Mouse (Mus musculus) R1 (cell line): ENCODE measurements around the gene Aldh3b1.

ENCODE experiments used
- DNase-seq: peaks from one replicate; pipeline ENCODE4 v3.0.0-alpha.2; 2018; ENCODE audit warnings: low read depth, low spot score

Aldh3b1 gene

DNA sequence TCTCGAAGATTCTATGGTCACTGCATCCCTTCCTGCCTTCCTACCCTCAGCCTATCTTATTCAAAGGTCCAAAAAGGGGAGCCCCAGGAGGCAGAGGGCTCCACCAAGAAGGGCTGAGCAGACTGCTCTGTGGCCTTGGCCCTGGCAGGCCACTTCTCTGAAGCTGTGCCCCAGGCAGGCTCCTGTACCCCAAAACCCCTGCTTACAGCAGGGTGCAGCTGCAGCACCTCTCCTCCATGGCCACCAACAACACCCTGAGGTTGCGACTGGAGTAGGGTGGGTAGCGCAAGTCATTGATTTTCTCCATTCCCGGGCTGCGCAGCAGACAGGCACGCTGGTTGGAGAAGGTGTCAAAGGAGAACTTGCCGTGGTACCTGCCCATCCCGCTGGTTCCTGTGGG is 15.9 kb downstream of the Aldh3b1 start:
- DNase-seq, result no peak

DNA sequence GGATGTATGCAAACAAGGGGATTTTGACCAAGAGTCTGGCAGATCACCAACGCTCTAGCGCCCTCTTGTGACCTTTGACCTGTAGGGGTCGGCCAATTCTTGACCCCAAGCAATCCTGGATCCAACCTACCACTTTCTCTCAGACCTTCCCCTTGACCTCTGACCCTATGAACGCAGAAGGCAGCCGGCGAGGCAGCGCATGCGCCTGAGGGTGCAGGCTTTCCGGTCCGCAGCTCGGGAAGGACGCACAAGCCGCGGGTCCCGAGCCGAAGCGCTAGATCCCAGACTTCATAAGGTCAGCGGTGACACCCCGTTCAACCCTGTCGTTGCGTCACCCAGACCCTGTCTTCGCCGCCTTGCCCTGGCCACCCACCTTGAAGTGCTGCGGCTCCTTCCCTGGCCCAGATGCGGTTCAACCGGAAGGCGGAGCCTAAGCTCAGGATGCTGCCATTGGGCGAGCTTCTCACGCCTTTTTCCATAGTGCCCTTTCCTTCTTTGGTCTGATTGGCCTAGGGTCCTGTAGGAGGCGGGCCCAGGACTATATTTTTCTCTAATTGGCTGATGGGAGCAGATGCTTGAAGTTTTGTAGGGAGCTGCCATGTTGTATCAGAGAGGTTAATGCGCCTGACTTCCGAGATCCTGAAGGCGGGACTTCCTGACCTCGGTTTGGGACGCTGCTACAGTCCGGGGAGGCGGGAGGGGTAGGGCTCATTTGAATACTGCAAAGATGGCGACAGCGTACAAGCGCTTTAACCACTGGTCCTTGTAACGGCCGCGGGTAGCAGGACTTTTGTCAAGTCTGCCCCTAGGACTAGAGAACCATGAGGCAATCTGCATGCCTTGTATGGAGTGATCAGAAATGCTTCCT is 17.0 kb downstream of the Aldh3b1 start, which contains the start of gene Ndufs8:
Gene Ndufs8 (minus strand): TSS at position 438 of the 868 bp plus-strand sequence.
- peak; percentile 100 for DNase-seq

DNA sequence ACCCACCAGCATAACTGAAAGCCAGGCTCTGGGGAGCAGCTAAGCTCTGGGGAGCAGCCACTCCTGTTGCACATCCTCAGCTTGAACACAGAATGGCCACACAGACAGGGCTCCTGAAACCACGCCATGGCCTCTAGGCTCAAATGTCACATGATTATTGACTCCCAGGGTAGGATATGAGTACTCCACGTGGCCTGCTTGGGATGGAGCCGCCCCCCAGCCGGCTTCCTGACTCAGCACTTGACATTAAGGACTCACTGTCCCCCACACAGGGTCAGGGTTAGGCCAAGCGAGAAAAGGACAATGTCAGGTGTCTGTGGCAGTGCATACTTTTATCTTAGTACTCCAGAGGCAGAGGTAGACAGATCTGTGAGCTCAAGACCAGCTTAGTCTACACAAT is 19.4 kb downstream of the Aldh3b1 start:
- DNase-seq, result no peak

DNA sequence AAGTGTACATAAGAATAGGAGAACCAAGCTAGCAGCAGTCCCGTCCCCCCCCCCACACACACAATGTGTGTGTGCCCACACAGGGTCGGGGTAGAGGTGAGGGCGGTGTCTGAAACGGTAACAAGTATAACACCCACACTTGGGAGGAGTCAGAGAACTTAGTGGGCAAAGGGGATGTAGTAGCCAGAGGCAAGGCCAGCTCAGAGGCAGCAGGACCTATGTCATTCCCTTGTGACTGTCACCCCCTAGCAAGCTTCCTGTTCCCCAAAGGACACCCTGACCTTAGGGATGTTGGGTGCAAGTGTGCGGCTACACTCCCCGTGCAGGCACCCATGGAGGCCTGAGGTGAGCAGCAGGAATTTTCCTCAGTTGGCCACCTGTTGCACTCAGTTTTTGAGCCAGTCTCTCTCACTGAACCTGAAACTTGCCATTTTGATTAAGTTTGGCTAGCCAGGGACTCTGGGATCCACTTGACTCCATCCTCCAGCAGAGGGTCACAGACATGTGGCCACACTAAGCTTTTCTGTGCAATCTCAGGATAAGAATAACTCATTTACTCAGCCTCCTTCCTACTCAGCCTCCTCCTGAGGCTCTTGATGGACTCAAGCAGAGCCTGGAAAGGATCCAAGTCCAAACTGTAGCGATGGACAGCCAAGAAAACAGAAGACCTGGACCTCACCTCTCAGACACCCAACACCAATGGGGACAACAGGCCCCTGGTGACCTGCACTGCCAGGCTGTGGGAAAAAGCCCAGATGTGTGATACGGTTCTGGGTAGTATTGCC is 21.5 kb downstream of the Aldh3b1 start:
- no peak for DNase-seq

DNA sequence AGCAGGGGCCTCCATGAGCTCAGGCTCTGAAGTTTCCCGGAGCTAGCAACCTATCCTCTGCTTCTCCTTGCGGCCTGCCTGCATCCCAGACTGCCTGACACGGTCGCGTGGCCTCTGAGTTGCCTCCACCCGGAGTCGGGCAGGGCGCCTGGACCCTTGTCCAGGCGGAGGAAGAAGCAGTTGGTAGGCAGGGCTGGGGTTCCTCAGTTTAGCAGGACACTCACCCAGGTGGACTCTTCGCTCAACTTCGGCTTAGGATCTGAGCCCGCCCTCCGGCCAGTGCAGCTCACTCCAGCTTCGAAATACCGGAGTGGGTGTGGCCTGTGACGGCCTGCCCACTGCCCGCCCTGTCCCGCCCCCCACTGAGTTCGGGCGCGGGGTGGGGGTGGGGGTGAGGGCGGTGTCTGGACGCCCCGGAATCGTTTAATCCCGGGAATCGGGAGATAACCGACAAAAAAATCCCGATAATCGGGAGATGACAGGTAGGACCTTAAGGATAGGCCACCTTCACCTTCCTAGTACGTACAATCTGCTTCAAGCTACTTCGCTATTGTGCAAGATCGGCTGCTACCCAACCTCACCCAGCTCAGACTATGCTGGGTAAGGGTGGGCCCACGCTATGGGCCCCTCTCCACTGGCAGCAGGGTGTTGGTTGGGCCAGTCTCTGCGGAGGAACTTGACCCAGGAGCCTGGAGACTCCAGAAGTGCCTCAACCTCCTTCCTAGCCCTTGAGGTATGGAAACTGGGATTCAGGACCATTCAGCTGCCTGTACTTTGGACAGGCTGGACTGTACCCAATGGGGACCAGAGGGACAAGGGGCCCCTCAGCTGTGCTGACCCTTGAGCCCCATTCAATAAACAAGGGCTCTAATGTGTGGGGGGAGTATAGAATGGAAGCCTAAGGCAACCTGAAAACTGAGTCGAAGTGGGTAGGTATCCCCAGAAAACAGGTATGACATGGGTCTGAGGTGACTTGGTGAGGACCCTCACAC is 22.5 kb downstream of the Aldh3b1 start, which contains the start of gene Tcirg1:
Gene Tcirg1 (minus strand): TSS at position 339 of the 992 bp plus-strand sequence.
- DNase-seq, result peak; percentile 62

DNA sequence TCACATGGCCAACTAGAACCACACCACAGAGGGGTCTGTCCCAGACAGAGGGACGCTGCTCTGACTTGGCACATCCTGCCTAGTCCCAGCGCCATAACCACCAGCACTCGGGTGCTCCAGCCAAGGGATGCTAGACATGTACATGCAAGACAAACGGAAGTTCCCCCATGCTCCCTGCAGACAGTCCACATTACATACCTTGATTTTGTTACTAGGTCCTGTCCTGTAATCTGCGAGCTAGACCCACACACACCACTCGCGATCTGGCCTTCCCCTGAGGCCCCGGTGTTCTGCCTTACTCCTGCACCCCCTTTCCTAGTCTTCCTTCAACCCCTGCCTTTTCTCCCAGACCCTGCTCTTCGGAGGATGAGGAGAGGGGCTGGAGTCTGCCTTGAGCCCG is 23.3 kb downstream of the Aldh3b1 start:
- no peak for DNase-seq

DNA sequence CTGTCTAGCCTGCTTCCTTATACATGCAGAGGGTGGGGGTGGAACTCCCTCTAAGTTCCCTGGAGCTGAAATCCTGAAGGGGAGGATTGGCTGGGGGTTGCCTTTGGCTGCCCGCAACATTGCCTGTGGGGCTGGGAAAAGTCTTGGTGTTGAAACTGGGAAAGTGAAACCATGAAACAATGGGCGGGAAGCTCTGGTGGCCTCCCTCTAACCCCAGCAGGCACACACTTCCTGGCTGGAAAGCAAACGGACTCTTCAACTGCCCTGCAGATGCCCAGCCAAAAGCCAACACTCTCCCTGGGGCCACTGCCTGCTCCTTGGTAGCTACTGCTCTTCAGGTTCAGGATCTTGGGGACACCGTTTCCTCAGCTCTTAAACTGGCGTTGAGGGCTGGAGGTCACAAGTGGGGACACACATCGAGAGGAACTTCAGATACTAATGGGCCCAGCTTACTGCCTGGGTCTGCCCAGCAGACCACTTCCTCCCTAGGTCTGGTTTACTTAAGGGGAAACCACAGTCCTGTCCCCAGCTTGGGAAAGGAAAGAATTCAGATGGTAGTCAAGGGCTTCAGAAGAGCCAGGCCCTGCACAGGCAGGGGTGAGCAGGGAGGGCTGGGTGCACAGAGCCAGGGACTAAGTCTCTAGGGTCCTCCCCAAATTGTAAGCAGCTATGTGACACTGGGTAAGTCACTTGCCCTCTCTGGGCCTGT is 24.2 kb downstream of the Aldh3b1 start:
- no peak for DNase-seq

DNA sequence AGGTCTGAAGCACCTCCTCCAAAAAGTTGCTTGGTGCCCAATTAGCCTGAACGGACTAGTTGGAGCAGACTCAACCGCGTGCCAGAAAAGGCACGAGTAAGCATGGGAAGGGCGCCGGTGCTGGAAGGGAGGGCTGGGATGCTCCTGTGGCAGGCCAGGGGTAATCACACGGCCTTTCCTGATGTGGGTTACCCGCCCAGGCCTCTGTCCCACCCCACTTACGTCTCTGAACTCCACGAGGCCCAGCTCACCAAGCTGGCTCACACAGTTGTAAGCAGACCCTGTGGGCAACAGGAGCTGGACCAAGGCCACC is 25.3 kb downstream of the Aldh3b1 start:
- no peak for DNase-seq

DNA sequence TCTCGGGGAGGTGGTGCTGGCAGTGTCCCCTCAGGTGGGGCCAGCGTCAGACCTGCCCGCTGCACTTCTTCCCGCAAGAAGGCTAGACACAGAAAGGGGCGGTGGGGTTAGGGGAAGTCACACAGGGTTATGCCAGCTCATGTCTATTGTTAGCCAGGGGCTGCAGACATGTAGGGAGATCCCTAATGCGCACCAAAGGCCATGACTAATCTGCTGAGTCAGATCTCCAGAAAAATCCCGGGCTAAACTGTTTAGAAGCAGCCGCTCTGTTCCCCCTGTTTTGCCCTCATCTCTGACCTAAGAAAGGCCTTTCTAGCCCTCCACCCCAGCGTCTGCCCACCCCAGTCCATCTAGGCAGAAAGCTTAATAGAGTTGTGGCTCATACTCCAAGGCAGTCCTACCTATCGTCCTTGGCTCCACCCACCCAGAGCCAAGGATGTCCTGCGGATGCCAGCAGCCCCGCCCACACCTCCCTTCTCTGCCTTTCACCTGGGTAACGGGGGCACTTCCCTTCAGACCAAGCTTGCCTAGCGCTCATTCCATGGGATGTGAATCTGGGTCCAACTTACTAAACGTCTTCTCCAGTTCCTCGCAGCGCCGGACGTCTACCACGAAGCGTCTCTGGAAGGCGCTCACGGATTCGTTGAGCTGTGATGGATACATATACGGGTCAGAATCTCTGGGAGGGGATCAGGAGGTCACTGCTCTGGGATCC is 25.8 kb downstream of the Aldh3b1 start:
- DNase-seq, result peak; percentile 58

DNA sequence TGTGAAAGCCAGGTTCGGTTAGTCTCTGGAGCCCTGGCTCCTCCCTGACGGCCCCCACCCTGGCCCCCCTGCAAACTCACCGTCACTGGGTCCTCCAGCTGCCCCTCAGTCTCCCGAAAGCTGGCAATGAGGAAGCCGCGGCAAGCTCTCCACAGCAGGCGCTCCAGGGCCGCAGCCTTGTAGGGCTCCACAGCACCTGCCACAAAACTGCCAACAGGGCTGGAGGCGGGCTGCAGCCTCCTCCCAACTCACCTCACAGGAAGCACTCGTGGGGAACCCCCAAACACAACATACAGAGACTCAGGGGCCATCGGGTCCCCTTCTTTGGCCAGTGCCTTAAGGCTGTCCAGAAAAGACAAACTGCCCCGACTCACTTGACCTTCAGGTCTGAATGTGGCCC is 26.6 kb downstream of the Aldh3b1 start:
- DNase-seq, result no peak

DNA sequence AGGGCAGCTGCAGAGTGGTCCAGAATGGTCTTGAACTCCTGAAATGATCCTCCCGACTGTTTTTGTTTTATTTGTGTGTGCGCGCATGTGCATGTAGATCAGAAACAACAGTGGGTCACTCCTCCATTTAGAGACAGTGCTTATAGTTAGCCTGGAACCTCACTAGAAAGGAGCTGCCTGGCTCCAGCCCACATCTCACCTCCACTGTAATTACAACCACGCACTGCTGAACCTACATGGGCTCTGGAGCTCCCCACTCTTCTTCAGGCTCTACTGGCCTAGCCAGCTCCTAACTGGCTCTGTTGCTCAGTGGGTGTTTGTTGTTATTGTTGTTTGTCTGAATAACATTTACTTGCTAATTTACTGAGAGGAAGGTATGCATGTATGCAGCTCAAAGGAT is 30.0 kb downstream of the Aldh3b1 start:
- DNase-seq, result no peak

DNA sequence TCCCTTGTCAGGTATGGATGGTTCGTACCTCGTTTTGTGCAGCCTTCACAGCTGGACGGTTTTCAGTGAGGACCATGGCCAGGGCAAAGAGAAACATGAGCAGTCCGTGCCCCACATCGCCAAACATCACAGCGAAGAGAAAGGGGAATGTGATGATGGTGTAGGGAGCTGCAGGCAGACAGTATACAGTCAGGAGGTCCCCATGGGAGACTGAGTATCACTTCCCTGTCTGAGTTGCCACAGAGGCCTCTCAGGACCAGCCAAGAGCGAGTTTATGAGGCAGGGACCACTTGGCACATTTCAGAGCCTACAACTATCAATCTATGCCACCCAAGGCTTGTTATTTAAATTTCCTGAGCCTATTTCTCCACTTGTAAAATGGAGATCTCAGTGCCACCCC is 30.7 kb downstream of the Aldh3b1 start:
- no peak for DNase-seq

DNA sequence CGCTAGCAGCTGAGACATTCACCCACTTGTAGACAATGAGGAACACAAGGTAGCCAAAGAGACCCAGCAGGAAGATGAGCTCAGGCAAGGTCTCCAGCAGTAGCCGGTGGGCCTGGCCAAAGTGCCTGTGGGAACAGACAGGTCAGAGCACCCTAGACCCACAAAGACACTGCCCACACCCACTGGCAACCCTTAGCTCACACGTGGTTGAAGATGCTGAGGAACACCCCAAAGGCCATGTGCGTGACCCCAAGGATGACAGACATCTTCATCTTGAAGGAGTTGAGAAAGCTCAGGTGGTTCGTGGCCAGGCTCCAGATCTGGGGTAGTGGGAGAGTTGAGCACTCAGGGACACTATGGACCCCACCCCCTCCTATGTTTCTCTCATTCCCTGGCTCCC is 32.1 kb downstream of the Aldh3b1 start:
- no peak for DNase-seq

DNA sequence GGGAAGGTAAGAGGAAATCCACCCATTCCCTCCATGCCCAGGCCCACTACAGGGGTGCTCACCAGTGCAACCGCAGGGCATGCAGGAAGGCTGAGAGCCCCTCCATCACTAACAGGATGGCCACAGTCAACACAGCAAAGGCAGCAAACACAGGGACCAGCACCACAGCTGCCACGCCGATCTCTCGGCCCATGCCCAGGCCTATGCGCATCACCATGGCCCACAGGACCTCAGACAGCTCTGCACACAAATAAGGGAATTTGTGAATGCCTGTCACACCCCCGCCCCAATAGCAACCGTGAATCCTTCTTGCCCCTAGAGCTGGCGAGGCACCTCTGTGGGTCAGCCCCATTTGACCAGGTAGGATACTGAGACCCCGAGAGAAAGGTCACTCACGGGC is 33.4 kb downstream of the Aldh3b1 start:
- no peak for DNase-seq

DNA sequence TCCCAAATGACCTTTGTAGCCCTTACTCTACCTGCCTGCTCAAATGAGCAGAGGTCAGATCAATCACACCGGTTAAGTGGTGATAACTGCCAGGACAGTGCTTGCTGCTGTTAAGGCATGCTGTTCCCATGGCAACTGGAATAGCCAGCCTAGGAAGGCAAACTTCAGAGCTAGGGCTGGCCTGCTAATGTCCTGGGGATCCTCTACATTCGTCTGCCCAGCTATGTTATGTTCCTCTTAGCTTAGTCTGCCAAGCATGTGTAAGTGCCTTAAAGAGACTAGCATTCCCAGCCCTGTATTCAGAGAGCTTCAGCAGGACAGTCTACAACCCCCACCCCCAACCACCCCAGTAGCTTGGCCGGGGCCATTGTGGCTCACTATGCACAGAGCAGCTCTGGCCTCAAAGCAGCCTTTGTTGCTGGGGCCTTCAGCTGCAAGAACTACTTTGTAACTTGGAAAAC is 34.4 kb downstream of the Aldh3b1 start:
- peak; percentile 60 for DNase-seq

DNA sequence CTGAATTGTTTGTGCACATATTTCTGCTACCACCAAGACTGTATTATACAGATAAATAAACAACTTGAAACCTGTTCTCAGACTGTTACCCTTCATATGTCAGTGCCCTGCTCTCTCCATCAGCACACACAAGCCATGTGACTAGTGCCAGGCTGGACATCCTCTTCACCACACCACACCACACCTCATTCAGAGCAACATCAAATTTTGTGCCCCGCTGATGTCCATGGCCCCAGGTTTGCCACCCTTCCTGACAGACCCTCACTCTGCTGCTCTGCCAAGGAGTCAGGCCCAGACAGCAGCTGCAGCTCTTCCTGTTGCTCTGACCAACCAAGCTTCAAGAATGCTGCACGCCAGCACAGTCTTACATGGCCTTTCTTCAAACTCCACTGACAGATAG is 35.3 kb downstream of the Aldh3b1 start:
- no peak for DNase-seq

DNA sequence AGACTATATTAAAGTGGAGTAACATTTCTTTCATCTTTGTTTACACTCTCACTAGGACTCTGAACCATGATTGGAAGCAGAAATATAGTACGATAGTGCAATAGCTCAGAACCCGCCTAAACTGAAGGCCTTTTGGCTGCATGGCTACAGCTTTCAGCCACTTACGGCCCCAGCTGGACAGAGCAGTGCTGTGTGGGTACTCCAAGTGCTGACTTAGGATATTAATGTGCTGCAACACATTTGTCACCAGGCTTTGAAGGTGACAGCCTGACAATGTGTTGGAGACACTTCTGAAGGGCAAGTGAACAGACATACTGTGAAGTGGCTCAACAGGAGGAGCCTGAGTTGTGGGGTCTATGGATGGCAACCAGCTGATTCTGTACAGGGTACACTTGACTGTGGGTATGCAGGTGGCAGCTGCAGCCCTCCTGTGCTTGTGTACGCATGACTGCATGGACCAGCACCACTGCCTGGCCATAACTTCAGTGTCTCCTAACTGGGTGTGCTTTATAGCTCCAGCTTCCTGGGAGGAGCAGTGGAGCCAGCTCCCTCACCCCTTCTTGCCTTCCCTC is 36.0 kb downstream of the Aldh3b1 start:
- DNase-seq, result no peak

DNA sequence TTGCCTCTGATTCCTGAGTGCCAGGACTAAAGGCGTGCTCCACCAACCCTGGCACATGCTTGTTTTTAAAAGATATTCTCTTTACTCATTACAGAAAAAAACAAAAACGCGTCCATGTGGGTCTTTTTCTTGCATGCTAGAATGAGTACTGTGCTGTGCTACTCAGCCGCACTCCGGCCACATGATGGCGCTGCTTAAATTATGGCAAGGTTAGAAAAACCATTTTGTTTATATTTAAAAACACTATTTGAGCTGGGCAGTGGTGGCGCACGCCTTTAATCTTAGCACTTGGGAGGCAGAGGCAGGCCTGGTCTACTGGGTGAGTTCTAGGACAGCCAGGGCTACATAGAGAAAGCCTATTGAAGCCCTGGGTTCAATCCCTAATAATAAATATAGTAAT is 39.4 kb downstream of the Aldh3b1 start:
- DNase-seq, result peak; percentile 36

DNA sequence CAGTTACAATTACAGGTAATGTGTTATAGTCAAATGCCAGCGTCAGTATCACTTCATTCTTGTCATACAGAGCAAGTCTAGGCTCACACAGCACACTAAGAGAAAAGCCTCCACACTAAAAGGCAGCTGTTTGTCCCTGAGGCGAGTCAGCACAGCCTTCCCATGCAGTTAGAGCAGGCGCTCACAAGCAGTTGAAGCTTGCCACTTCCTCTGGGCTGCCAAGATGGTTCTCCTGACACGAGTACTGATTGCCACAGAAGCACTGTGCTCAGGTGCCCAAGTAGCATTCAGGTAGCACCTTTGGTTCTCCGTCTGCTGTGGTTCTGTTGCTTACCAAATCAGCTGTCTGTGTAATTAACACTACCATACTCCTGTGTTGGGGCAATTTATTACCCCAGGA is 40.5 kb downstream of the Aldh3b1 start:
- DNase-seq, result no peak
